Mouse (Mus musculus) heart, embryonic 13.5 days (tissue): ENCODE data around the gene Tet1. TPM values are rescaled to one million over a fixed set of nuclear protein-coding genes. Genes with fewer than 3 reads are reported as not detected.
A peak's percentile ranks its signal among the peaks of the same experiment; 100 is the strongest.

ENCODE experiments used
- ATAC-seq: fragments of 200-750 bp; cut with Nextera tagmentation; 2 replicates; pipeline ENCODE4 v1.8.0; 2017; ENCODE audit warnings: moderate TSS enrichment; ENCODE audit not compliant: insufficient number of reproducible peaks, low FRiP score, low TSS enrichment; ENCODE audit errors: extremely low read depth
- H3K27ac ChIP-seq: fragments of 300-500 bp; sonication (generic); replicated peaks from 2 replicates; pipeline ENCODE4 v1.5.1; 2015; ENCODE audit warnings: moderate library complexity, mild to moderate bottlenecking, inconsistent platforms
- H3K27me3 ChIP-seq: fragments of 300-500 bp; sonication (generic); replicated peaks from 2 replicates; pipeline ENCODE4 v1.6.1; 2015; ENCODE audit warnings: mild to moderate bottlenecking, inconsistent platforms
- H3K36me3 ChIP-seq: fragments of 300-500 bp; sonication (generic); 2 replicates; pipeline ENCODE4 v1.6.1; 2015; ENCODE audit warnings: mild to moderate bottlenecking, inconsistent platforms
- H3K4me1 ChIP-seq: fragments of 300-500 bp; sonication (generic); 2 replicates; pipeline ENCODE4 v1.6.1; 2015; ENCODE audit warnings: inconsistent platforms
- H3K4me2 ChIP-seq: fragments of 300-500 bp; sonication (generic); 2 replicates; pipeline ENCODE4 v1.6.1; 2015; ENCODE audit warnings: inconsistent platforms, mild to moderate bottlenecking, moderate library complexity
- H3K4me3 ChIP-seq: fragments of 300-500 bp; sonication (generic); 2 replicates; pipeline ENCODE4 v1.5.1; 2015; ENCODE audit warnings: moderate library complexity, mild to moderate bottlenecking, inconsistent platforms
- H3K9ac ChIP-seq: fragments of 300-500 bp; sonication (generic); 2 replicates; pipeline ENCODE4 v1.6.1; 2015; ENCODE audit warnings: inconsistent platforms, mild to moderate bottlenecking, moderate library complexity
- H3K9me3 ChIP-seq: fragments of 300-500 bp; sonication (generic); 2 replicates; pipeline ENCODE4 v1.6.1; 2016; ENCODE audit warnings: inconsistent platforms
- whole genome bisulfite sequencing: fragments of 180-500 bp; shearing (Covaris S2); methylation state at CpG from one replicate; pipeline ENCODE4 v1.1.7; 2015; ENCODE audit warnings: mixed read lengths; 5-methylcytosine and 5-hydroxymethylcytosine counted together
- polyA plus RNA-seq: library from polyadenylated mRNA; unstranded; fragments of >200 nt; fragmentation: Nextera tagmentation; extraction: Ambion mirVana; gene quantifications from 2 replicates; pipeline ENCODE4 v1.2.1, GENCODE M21; 2015

Tet1 gene
- polyA plus RNA-seq, 1 experiment from 2014 or later = 24.0 TPM

- Histone ChIP-seq H3K36me3 (no peaks in the 10 kb centered on the region), H3K4me1 (no peaks in the 10 kb centered on the region), H3K4me2 (no peak overlapping the region), H3K9ac (no peak overlapping the region), H3K27ac (no peak overlapping the region), H3K27me3 (no peaks in the 10 kb centered on the region), H3K4me3 (no peak overlapping the region), H3K9me3 (no peaks in the 10 kb centered on the region)
- no peak for ATAC-seq
- WGBS = 24% methylated on average over 1 of the region's 1 CpGs
Observed at GRCm38 (mm10) chr10:62902829-62903228, 6.0 kb downstream of the Tet1 start.

- Histone ChIP-seq H3K4me2 (no peak overlapping the region), H3K27ac (no peak overlapping the region), H3K4me1 (no peaks in the 10 kb centered on the region), H3K4me3 (no peak overlapping the region), H3K36me3 (no peaks in the 10 kb centered on the region), H3K27me3 (no peaks in the 10 kb centered on the region), H3K9ac (0 out of 2 replicates have a peak overlapping the region, but pooled peaks have one; percentile 24), H3K9me3 (no peaks in the 10 kb centered on the region)
- no peak for ATAC-seq
- 34% methylated on average over 8 of the region's 8 CpGs for WGBS
Observed at GRCm38 (mm10) chr10:62901826-62902225, 7.0 kb downstream of the Tet1 start.

- no peak for ATAC-seq
- Histone ChIP-seq H3K36me3 (no peaks in the 10 kb centered on the region), H3K9ac (no peak overlapping the region), H3K27ac (no peak overlapping the region), H3K9me3 (no peaks in the 10 kb centered on the region), H3K4me1 (no peaks in the 10 kb centered on the region), H3K27me3 (no peaks in the 10 kb centered on the region), H3K4me2 (no peak overlapping the region), H3K4me3 (no peak overlapping the region)
- WGBS = 90% methylated on average over 4 of the region's 4 CpGs
Observed at GRCm38 (mm10) chr10:62900144-62900543, 8.7 kb downstream of the Tet1 start.

- 69% methylated on average over 2 of the region's 2 CpGs for WGBS
- no peak overlapping the region for H3K9ac ChIP-seq
- H3K9me3 ChIP-seq = no peaks in the 10 kb centered on the region
- no peak overlapping the region for H3K27ac ChIP-seq
- H3K27me3 ChIP-seq = no peaks in the 10 kb centered on the region
- H3K36me3 ChIP-seq = no peaks in the 10 kb centered on the region
- H3K4me1 ChIP-seq = no peaks in the 10 kb centered on the region
- no peak for ATAC-seq
- H3K4me3 ChIP-seq = no peak overlapping the region
- H3K4me2 ChIP-seq = no peak overlapping the region
Observed at GRCm38 (mm10) chr10:62898061-62898460, 10.7 kb downstream of the Tet1 start.

- Histone ChIP-seq H3K9ac (no peak overlapping the region), H3K27ac (no peak overlapping the region), H3K4me3 (no peak overlapping the region), H3K27me3 (no peaks in the 10 kb centered on the region), H3K4me1 (no peaks in the 10 kb centered on the region), H3K4me2 (no peak overlapping the region), H3K9me3 (no peaks in the 10 kb centered on the region), H3K36me3 (no peaks in the 10 kb centered on the region)
- WGBS = 88% methylated on average over 3 of the region's 3 CpGs
- ATAC-seq = no peak
Observed at GRCm38 (mm10) chr10:62897437-62897836, 11.4 kb downstream of the Tet1 start.

GRCm38 (mm10) chr10:62896774-62897173 is 12.0 kb downstream of the Tet1 start:
- WGBS = 62% methylated on average over 4 of the region's 4 CpGs
- Histone ChIP-seq H3K27ac (no peak overlapping the region), H3K27me3 (no peaks in the 10 kb centered on the region), H3K4me3 (no peak overlapping the region), H3K4me2 (no peak overlapping the region), H3K9me3 (no peaks in the 10 kb centered on the region), H3K36me3 (no peaks in the 10 kb centered on the region), H3K9ac (no peak overlapping the region), H3K4me1 (no peaks in the 10 kb centered on the region)
- ATAC-seq = no peak

GRCm38 (mm10) chr10:62896035-62896434 is 12.8 kb downstream of the Tet1 start:
- no peaks in the 10 kb centered on the region for H3K9me3 ChIP-seq
- 62% methylated on average over 4 of the region's 4 CpGs for WGBS
- no peaks in the 10 kb centered on the region for H3K36me3 ChIP-seq
- H3K9ac ChIP-seq = no peak overlapping the region
- H3K4me3 ChIP-seq = no peak overlapping the region
- H3K4me1 ChIP-seq = no peaks in the 10 kb centered on the region
- ATAC-seq = no peak
- H3K4me2 ChIP-seq = no peak overlapping the region
- no peak overlapping the region for H3K27ac ChIP-seq
- H3K27me3 ChIP-seq = no peaks in the 10 kb centered on the region

- H3K36me3 ChIP-seq = no peaks in the 10 kb centered on the region
- 72% methylated on average over 6 of the region's 6 CpGs for WGBS
- H3K9me3 ChIP-seq = no peaks in the 10 kb centered on the region
- H3K4me1 ChIP-seq = no peaks in the 10 kb centered on the region
- no peak overlapping the region for H3K9ac ChIP-seq
- no peak overlapping the region for H3K4me3 ChIP-seq
- no peaks in the 10 kb centered on the region for H3K27me3 ChIP-seq
- no peak for ATAC-seq
- no peak overlapping the region for H3K4me2 ChIP-seq
- no peak overlapping the region for H3K27ac ChIP-seq
Observed at GRCm38 (mm10) chr10:62895386-62895785, 13.4 kb downstream of the Tet1 start.

GRCm38 (mm10) chr10:62894447-62894846 is 14.3 kb downstream of the Tet1 start:
- no peaks in the 10 kb centered on the region for H3K27me3 ChIP-seq
- no peak overlapping the region for H3K4me3 ChIP-seq
- 56% methylated on average over 3 of the region's 3 CpGs for WGBS
- H3K9ac ChIP-seq = no peak overlapping the region
- no peaks in the 10 kb centered on the region for H3K36me3 ChIP-seq
- no peak overlapping the region for H3K27ac ChIP-seq
- no peaks in the 10 kb centered on the region for H3K9me3 ChIP-seq
- no peaks in the 10 kb centered on the region for H3K4me1 ChIP-seq
- ATAC-seq = no peak
- H3K4me2 ChIP-seq = no peak overlapping the region

GRCm38 (mm10) chr10:62893356-62893884 is 15.4 kb downstream of the Tet1 start:
- H3K27me3 ChIP-seq = no peaks in the 10 kb centered on the region
- no peak overlapping the region for H3K27ac ChIP-seq
- no peaks in the 10 kb centered on the region for H3K9me3 ChIP-seq
- H3K4me2 ChIP-seq = no peak overlapping the region
- whole genome bisulfite sequencing = 62% methylated on average over 6 of the region's 6 CpGs
- no peak for ATAC-seq
- H3K36me3 ChIP-seq = no peaks in the 10 kb centered on the region
- no peaks in the 10 kb centered on the region for H3K4me1 ChIP-seq
- H3K4me3 ChIP-seq = no peak overlapping the region
- no peak overlapping the region for H3K9ac ChIP-seq

- H3K9ac ChIP-seq = no peak overlapping the region
- H3K27ac ChIP-seq = no peak overlapping the region
- H3K4me1 ChIP-seq = no peaks in the 10 kb centered on the region
- 18% methylated on average over 4 of the region's 4 CpGs for WGBS
- H3K4me3 ChIP-seq = no peak overlapping the region
- H3K36me3 ChIP-seq = no peaks in the 10 kb centered on the region
- H3K27me3 ChIP-seq = no peaks in the 10 kb centered on the region
- H3K4me2 ChIP-seq = no peak overlapping the region
- no peaks in the 10 kb centered on the region for H3K9me3 ChIP-seq
- no peak for ATAC-seq
Observed at GRCm38 (mm10) chr10:62892549-62893232, 16.1 kb downstream of the Tet1 start.

GRCm38 (mm10) chr10:62891025-62891424 is 17.8 kb downstream of the Tet1 start:
- 81% methylated on average over 3 of the region's 3 CpGs for WGBS
- H3K9me3 ChIP-seq = no peaks in the 10 kb centered on the region
- no peaks in the 10 kb centered on the region for H3K4me1 ChIP-seq
- no peak overlapping the region for H3K9ac ChIP-seq
- H3K4me3 ChIP-seq = no peak overlapping the region
- H3K27me3 ChIP-seq = no peaks in the 10 kb centered on the region
- no peaks in the 10 kb centered on the region for H3K36me3 ChIP-seq
- H3K4me2 ChIP-seq = no peak overlapping the region
- no peak overlapping the region for H3K27ac ChIP-seq
- no peak for ATAC-seq
